Mouse (Mus musculus) liver, adult 2 months (tissue): ENCODE data around the gene Slc38a8. TPM values are rescaled to one million over a fixed set of nuclear protein-coding genes. Genes with fewer than 3 reads are reported as not detected.

Experiments used
- DNase-seq: peaks from one replicate; pipeline ENCODE4 v3.0.0-alpha.2; 2011; ENCODE audit warnings: low read depth, low spot score; ENCODE audit errors: extremely low read depth
- H3K27ac ChIP-seq: fragments of 200-500 bp; replicated peaks from 2 replicates; pipeline ENCODE4 v1.5.1; 2012; ENCODE audit warnings: low read depth, mild to moderate bottlenecking, control low read depth, inconsistent platforms, low read length; ENCODE audit not compliant: insufficient read depth
- H3K27me3 ChIP-seq: fragments of 200-500 bp; 2 replicates; pipeline ENCODE4 v1.6.1; 2012; ENCODE audit warnings: mild to moderate bottlenecking, moderate library complexity, low read length, inconsistent platforms; ENCODE audit not compliant: control insufficient read depth, insufficient read depth
- H3K36me3 ChIP-seq: fragments of 200-500 bp; 2 replicates; pipeline ENCODE4 v1.6.1; 2012; ENCODE audit warnings: low read length, inconsistent platforms; ENCODE audit not compliant: control insufficient read depth, insufficient read depth
- H3K4me1 ChIP-seq: fragments of 200-500 bp; 2 replicates; pipeline ENCODE4 v1.6.1; 2011; ENCODE audit warnings: low read length; ENCODE audit not compliant: control insufficient read depth, insufficient read depth
- H3K4me3 ChIP-seq: fragments of 200-500 bp; 2 replicates; pipeline ENCODE4 v1.5.1; 2011; ENCODE audit warnings: low read depth, mild to moderate bottlenecking, control low read depth, low read length, moderate library complexity; ENCODE audit not compliant: insufficient read depth
- H3K79me2 ChIP-seq: fragments of 200-500 bp; 2 replicates; pipeline ENCODE4 v1.6.1; 2012; ENCODE audit warnings: inconsistent platforms, mild to moderate bottlenecking, low read length, moderate library complexity; ENCODE audit not compliant: control insufficient read depth, insufficient read depth
- H3K9ac ChIP-seq: fragments of 200-500 bp; 2 replicates; pipeline ENCODE4 v1.6.1; 2012; ENCODE audit warnings: low read depth, mild to moderate bottlenecking, control low read depth, inconsistent platforms, low read length
- CTCF ChIP-seq: fragments of 200-500 bp; IDR thresholded peaks from 2 replicates; pipeline ENCODE4 v1.5.1; 2011; ENCODE audit warnings: low read depth, low read length, control low read depth
- POLR2A ChIP-seq: fragments of 200-500 bp; IDR thresholded peaks from 2 replicates; pipeline ENCODE4 v1.6.1; 2011; ENCODE audit warnings: low read length, control low read depth; ENCODE audit not compliant: insufficient read depth; ENCODE audit errors: extremely low read depth
- WGBS: fragments of 180-500 bp; shearing (Covaris S2); methylation state at CpG from one replicate; pipeline ENCODE4 v1.1.7; 2018; 5-methylcytosine and 5-hydroxymethylcytosine counted together
- polyA plus RNA-seq: library from polyadenylated mRNA; depleted of rRNA; stranded (reverse); fragments of >200 nt; gene quantifications from 2 replicates; pipeline ENCODE4 v1.2.3, GENCODE M21; 2012
- total RNA-seq: library from RNA; depleted of rRNA; stranded (reverse); fragments of >200 nt; gene quantifications from 2 replicates; pipeline ENCODE4 v1.2.3, GENCODE M21; 2014

The Slc38a8 gene
- total and polyA plus RNA-seq, 2 experiments: not detected

- peak overlapping the region; percentile 93 for H3K27ac ChIP-seq
- peaks cover 12% of the 10 kb centered on the region for H3K79me2 ChIP-seq
- H3K36me3 ChIP-seq: peaks cover 17% of the 10 kb centered on the region; the same call in 1 of the 2 replicates
- TF ChIP-seq POLR2A: peak; percentile 100
- TF ChIP-seq CTCF: peak; percentile 5; the same call in 1 of the 2 replicates
- H3K4me1 ChIP-seq: peaks cover 45% of the 10 kb centered on the region
- peak overlapping the region; percentile 89 for H3K4me3 ChIP-seq
- DNase-seq: peak; percentile 92
- WGBS: 2% methylated on average over 9 of the region's 9 CpGs
- H3K27me3 ChIP-seq: no peaks in the 10 kb centered on the region
- H3K9ac ChIP-seq: peak overlapping the region; percentile 95
Observed at GRCm38 (mm10) chr8:119436933-119437332, 64.6 kb downstream of the Slc38a8 start.

- WGBS: 54% methylated on average over 10 of the region's 10 CpGs
Observed at GRCm38 (mm10) chr8:119436331-119436730, 65.2 kb downstream of the Slc38a8 start.

GRCm38 (mm10) chr8:119435527-119435926 lies 66.0 kb downstream of the Slc38a8 start:
- Histone ChIP-seq H3K4me3 (no peak overlapping the region), H3K27ac (peak overlapping the region; percentile 78), H3K36me3 (peaks cover 7% of the 10 kb centered on the region; the same call in 1 of the 2 replicates), H3K9ac (no peak overlapping the region), H3K4me1 (peaks cover 53% of the 10 kb centered on the region), H3K27me3 (no peaks in the 10 kb centered on the region), H3K79me2 (peaks cover 12% of the 10 kb centered on the region)
- TF ChIP-seq POLR2A (no peak), CTCF (no peak)
- 51% methylated on average over 7 of the region's 7 CpGs for WGBS
- peak; percentile 55 for DNase-seq

More at GRCm38 (mm10) chr8:119436331-119436730, 65.2 kb downstream of the Slc38a8 start:
- peaks cover 12% of the 10 kb centered on the region for H3K79me2 ChIP-seq
- TF ChIP-seq POLR2A (no peak), CTCF (no peak)
- H3K27ac ChIP-seq: peak overlapping the region; percentile 86
- H3K4me1 ChIP-seq: peaks cover 50% of the 10 kb centered on the region
- peak; percentile 20 for DNase-seq
- peak overlapping the region; percentile 7; the same call in 1 of the 2 replicates for H3K4me3 ChIP-seq
- H3K27me3 ChIP-seq: no peaks in the 10 kb centered on the region
- H3K9ac ChIP-seq: peak overlapping the region; percentile 13
- H3K36me3 ChIP-seq: peaks cover 11% of the 10 kb centered on the region; the same call in 1 of the 2 replicates

- TF ChIP-seq CTCF (no peak), POLR2A (no peak)
- Histone ChIP-seq H3K27ac (peak overlapping the region; percentile 78), H3K36me3 (peaks cover 4% of the 10 kb centered on the region; the same call in 1 of the 2 replicates), H3K4me3 (no peak overlapping the region), H3K27me3 (no peaks in the 10 kb centered on the region), H3K4me1 (peaks cover 55% of the 10 kb centered on the region), H3K9ac (peak overlapping the region; percentile 38), H3K79me2 (peaks cover 12% of the 10 kb centered on the region)
- whole genome bisulfite sequencing: 25% methylated on average over 6 of the region's 6 CpGs
- DNase-seq: peak; percentile 93
Observed at GRCm38 (mm10) chr8:119434569-119434968, 66.9 kb downstream of the Slc38a8 start.

- Histone ChIP-seq H3K79me2 (peaks cover 8% of the 10 kb centered on the region), H3K4me1 (peaks cover 59% of the 10 kb centered on the region), H3K27ac (peak within 1 kb of the TSS; percentile 78), H3K27me3 (no peaks in the 10 kb centered on the region), H3K9ac (peak within 1 kb of the TSS; percentile 38), H3K4me3 (no peak within 1 kb of the TSS), H3K36me3 (no peaks in the 10 kb centered on the region)
- no peak for TF ChIP-seq POLR2A
- TF ChIP-seq CTCF: no peak
- no peak for DNase-seq
- WGBS: 50% methylated on average over 13 of the region's 13 CpGs
Observed at GRCm38 (mm10) chr8:119433582-119434174, 67.8 kb downstream of the Slc38a8 start, which contains the start of gene Osgin1. Gene Osgin1 (plus strand): TSS chr8:119434124.

- Histone ChIP-seq H3K4me1 (peaks cover 69% of the 10 kb centered on the region), H3K4me3 (no peak overlapping the region), H3K27me3 (no peaks in the 10 kb centered on the region), H3K9ac (no peak overlapping the region; the same call in 1 of the 2 replicates), H3K36me3 (no peaks in the 10 kb centered on the region), H3K79me2 (peaks cover 3% of the 10 kb centered on the region), H3K27ac (peak overlapping the region; percentile 83)
- no peak for TF ChIP-seq POLR2A
- no peak for TF ChIP-seq CTCF
- whole genome bisulfite sequencing: 10% methylated on average over 3 of the region's 3 CpGs
- peak; percentile 99 for DNase-seq
Observed at GRCm38 (mm10) chr8:119432372-119432771, 69.1 kb downstream of the Slc38a8 start.
